Mouse (Mus musculus) erythroid progenitor cell, adult 5-6 weeks (primary cell): ENCODE results near the gene Rgl1. TPM values are rescaled to one million over a fixed set of nuclear protein-coding genes. Genes with fewer than 3 reads are reported as not detected.
"Not testable (repeated sequence)": the region's sequence is repeated elsewhere in the genome, so short reads cannot be mapped to it uniquely, and the experiment has no call there.

Experiments
- ATAC-seq: replicated peaks from 2 replicates; pipeline ENCODE4 v1.8.0; 2016; ENCODE audit warnings: moderate number of reproducible peaks, mild to moderate bottlenecking, moderate TSS enrichment, inconsistent platforms; ENCODE audit not compliant: poor library complexity, low FRiP score, severe bottlenecking
- total RNA-seq, 2 experiments: library from RNA; stranded (forward) in 1 of 2; stranded (reverse) in 1 of 2; fragments of 150-400 nt in 1 of 2; fragments of 186-747, 209-891 nt in 1 of 2; gene quantifications; 2 replicates each; pipeline versions ENCODE4 v1.2.3 to v1.2.4; 2015 to 2017; ENCODE audit warnings: low replicate concordance in 2 of 2

The Rgl1 gene
- total RNA-seq, 2 experiments from 2014 or later: 8.4 to 32.8 TPM

DNA sequence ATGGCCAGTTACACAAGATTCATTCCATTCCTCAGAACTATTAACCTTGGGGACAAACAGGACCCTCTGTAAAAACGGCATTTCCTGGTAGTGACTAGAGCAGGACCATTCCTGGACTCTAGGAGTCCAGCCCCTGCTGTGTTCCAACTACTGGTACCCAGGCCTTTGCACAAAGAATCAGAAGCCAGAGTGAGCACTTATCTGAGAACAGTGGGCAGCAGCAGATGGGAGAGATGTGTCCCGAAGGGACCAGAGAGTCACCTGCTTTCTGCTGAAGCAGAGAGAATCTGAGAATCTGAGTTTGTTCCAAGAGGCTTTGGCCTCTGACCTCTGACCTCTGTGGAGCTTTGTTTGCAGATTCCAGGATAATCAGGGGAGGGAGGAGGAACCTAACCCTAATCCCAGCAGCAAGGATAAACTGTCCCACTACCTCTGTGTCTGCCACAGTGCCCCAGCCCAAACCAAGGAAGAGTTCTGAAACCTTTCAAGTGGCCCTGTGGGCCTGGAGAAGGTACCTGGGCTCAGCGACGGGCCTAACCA, 22.0 kb upstream of the Rgl1 start:
- no peak for ATAC-seq

DNA sequence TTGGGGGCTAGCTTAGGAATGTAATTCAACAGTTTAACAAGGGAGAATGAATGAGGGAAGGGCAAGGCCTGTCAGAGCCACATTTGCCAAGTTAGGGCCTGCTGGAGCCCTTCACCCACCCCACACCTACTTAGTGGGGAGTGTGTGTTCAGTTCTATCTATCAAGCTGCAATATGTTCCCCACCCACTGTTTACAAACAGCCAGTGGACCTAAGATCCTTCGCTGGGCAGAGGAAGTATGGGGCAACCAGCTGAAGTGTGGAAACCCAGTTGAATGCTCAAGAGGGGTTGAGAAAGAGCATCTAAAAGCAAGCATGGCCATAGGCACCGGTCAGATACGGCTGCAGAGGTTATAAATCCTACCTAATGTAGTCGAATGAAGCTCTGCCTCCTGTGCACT, 20.8 kb upstream of the Rgl1 start:
- no peak for ATAC-seq

DNA sequence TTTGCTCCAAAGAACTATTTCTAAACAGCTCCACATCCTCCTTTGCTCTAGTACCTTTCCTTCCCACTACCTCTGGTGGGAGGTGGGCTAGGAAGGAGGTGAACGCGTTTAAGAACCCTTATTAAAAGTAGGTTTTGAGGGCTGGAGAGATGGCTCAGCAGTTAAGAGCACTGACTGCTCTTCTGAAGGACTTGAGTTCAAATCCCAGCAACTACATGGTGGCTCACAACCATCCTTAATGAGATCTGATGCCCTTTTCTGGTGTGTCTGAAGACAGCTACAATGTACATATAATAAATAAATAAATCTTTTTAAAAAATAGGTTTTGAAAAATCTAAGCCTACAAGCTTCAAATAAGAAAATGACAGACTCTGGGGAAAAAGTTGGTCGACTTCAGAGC, 19.3 kb upstream of the Rgl1 start:
- not testable (repeated sequence) for ATAC-seq

DNA sequence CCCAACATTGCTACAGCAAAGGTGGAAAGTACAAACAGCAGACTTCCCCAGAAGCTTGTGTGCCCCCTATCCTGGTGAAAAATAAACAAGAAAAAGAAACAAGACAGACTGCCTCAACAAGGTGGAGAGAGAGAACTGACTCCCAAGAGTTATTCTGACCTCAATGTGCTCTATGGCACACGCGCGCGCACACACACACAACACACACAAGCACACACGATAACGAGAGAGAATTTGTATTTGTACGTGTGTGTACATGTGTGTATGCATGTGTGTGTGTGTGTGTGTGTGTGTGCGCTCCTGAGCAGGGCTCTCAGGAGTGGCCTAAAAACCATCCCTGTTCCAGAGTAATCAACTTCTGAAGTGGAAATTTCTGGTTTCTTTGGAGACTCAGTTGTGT, 18.5 kb upstream of the Rgl1 start:
- no peak for ATAC-seq

DNA sequence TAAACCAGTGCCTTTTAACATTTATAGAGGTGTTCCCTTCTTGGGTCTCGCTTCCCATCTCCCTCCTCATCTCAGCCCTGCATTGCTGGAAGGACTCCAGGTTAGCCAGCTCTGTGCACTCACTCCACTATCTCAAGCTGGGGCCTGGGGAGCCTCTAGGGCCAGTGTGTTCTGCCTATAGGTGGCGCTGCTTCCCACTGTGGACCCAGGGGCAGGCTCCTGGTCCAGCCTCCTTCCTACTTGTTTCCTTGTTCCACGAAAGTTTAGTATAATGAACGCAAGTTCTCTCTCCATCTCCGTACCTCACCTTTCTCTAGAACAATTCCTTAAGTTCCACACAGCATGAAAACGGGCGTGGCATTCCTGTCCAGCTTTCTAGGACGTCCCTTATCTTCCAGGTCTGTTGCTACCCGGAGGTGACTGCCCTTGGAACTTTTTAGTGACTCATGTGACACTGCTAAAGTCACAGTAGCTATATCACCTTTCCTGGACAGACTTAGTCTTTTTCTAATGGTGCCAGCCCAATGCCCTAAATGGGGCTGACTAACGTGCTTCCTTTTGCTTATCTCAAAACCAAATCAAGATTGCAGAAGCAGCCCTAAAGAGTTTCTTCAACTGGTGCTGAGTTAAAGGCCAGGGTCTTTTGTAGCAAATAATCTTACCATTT, 13.1 kb upstream of the Rgl1 start:
- peak; percentile 86 for ATAC-seq

DNA sequence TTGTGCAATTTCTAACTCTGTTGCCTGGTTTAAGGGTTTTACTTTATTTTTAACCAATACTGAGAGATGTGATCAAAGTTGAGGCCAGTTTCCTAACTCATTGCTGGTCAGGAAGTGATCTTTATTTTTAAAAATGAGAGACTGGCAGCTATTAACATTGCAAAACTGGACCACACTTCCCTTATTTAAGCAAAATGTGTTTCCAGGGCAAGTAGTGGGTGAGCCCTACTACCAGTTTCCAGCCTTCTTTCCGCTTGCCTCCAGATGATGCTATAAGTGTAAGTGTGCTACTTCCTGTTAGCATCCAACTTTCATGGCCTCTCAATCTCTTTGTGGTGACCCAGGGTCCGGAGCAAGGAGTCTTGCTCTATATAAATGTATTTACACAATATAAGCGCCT, 8.4 kb upstream of the Rgl1 start:
- ATAC-seq: not testable (repeated sequence)

DNA sequence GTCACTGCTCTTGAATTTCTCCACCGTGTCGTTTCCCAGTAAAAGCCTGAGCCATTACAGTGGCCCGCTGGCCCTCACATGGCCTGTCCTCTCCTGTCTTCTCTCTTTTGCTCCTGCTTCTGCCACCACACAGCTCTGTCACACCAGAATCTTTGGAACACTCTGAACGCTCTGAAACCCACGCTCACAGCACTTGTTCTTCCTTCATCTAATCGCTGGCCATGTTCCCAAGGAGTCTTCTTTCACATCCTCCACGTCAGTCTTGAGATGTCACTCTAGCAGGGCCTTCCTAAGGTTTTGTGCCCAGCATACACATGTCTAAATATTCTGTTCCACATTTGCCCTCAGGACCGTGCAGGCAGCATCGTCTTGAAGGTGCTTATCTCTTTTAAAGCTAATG, 4.9 kb upstream of the Rgl1 start:
- ATAC-seq: no peak

DNA sequence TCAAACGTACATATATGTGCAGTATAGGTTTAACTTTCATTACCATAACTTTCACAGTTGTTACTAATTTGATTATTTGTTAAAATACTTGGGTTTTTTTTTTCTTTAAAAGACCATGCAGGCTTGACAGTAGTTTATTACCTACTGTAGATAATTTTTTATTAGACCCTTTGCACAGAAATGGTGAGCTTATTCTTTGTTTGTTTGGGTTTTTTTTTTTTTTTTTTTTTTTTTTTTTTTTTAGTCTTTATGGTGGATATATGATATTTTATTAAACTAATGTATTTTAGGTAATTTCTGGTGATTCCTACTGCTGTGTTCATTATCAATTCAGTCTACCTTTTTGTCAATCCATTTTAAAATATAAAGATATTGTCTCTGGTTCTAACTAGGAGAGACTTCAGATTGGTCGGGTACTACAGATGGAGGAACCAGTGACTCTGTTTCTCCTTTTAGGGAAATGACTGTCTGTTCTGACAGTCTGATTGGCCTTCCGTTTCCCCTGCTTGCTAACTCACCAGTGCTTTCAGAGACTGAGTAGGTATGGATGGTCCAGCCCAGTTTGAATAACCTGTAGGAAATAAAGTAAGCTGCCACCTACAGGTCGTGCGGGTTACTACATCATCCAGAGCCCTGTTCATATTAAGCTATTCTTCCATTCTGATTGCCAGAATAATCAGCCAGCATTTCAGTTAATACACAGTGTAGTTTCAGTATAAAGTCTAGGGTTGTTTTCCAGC, 1.8 kb upstream of the Rgl1 start:
- peak; percentile 69 for ATAC-seq

DNA sequence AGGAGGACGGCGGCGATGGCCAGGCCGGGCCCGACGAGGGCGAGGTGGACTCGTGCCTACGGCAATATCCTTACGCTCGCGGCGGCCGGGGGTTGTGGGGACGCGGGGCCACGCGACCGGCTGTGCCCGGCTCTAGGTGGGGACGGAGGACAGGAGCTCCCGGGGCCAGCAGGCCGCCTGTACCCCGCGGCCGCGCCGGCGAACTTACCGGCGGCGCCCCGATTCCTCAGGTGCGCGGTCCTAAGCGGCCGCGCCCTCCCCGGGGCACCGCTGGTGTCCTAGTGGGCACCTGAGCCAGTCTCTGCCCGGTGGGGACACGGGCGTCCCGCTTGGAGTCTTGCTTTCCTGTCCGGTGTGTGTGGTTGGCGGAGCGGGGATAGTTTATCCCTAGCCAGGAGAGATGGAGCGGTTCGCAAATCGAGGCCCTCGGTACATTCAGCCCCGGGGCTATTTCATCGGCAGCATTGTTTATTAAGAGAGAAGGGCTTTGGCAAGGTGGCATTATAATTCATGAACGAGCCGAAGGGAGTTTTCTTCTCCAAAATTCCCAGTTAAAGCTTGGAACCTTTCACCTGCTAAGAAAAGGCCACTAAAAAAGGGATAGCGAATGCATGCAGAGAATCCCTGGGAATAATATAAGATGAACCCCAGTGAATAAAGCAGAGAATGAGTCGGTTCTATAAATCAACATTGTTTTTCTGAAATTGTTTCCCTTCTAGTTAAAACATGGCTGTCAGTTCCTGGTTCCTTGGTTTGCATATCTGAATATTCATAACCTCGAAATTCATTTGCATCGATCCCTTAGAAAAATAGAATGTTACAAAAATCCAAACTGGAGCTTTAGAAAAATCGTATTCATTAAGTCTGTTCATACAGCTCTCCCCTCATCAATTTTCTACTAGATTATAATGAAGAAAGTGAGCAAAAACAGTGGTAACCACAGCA, 925 bp upstream of the Rgl1 start:
- peak; percentile 50 for ATAC-seq

DNA sequence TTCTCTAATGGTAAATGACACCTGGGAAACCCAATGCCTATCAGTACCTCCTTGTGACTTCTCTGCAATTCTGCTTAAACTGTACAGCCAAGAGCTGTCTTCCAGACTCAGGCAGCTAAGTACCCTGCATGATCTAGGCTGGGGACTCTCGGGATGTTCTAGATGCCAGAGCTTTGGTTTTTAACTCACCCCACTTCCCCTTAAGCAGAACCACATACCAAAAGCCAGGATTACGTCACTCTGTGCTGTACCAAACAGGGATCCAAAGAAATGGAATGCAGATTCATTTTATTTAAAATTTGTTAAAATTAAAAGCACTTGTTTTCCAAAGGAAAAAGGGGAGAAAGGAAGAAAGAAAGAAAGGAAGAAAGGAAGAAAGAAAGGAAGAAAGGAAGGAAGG, 4.4 kb downstream of the Rgl1 start:
- no peak for ATAC-seq

DNA sequence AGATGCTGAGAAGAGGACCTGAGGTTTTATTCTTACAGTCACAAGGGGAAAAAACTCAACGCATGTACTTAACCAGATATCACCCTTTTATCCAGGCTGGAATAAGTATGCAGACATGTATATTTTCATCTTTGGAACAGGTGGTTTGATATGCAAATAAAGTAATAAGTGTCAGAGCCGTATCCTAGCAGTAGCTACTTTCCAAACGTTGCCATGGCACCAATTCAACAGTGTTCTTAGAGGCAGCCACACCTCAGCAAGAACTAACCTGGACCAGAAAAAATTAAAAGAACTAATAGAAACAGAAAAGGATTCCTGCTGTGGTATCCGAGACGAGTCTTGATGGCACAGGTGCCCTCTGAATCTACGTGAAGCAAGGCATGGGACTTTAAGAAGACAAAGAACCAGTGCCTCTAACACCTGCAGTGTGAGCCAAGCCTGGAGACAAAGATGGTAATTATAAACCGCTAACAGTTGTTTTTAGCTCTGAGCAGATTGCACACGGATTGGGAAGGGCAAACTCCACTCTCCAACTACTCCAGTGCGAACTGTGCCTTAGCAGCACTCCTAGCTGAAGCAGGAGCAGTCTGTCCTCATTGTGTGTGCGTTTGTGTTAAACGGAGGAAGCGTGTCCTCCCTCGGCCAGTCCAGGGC, 15.7 kb downstream of the Rgl1 start, which contains the start of gene Apobec4:
Apobec4 (plus strand) TSS at position 240 of the 654 bp plus-strand sequence.
- no peak for ATAC-seq

DNA sequence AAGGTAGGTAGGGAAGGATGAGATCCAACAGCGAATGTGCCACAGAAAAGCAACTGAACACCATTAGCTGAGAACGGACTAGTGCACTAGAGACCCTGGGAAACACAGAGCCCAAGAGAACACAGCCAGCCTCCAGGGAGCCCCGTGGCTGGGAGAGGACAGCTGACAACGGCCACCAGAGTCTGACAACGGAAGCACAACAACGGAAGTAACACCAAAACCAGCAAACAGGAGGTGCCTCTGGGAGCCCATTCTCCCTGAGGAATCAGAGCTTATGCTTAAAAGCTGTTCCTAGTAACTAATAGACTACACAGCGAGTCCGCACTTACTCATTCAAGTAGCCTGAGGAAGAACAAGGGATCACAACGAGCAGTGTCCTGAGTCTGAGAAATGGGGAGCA, 16.9 kb downstream of the Rgl1 start:
- ATAC-seq: no peak

DNA sequence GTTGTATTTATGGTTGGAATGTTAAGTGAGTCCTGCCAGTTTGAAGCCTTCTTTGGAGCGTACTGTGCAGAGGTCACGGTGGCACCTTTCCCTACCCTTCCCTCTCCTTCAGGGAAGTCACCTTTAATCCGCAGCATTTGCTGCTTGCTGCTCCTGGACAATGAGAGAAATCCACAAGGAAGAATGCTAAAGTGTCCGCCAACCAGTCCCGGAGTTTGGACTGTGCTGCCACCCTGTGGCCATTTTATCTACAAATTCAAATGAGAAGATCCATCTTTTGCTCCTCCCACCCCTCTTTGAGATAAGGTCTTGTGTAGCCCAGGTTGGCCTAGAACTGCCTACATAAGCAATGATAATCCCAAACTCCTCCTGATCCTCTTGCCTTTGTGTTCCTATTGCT, 19.7 kb downstream of the Rgl1 start:
- no peak for ATAC-seq

DNA sequence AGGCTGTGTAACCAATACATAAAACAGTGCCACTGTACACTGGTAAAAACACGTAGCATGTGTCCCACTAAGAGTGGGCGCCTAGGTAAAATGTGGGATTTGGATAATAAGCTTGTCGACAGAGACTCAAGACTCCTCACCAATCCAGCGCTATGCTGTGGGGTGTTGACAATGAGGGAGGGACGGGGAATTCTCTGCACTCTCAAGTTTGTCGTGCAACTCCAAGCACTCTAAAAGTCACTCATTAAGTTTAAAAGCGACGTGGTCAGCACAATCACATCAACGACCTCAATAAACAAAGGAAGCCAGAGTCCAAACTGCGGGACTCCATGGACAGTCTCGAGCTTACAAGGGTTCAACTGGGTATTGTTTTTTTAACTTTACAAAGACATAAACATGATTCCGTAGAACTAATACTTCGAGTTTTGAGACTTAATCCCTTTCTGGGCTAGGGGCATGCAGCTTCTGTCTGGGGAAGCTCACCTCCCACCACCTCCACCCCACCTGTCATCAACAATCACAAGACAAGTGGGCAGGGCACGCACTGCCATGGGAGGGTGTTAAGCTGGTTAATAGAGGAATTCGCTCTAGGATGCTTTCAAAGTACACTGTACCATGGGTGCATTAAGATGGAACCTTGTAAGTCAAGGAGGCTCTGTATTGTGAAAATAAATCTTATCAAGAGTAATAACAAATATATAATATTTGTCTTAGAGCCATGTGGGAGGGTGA, 22.9 kb downstream of the Rgl1 start:
- no peak for ATAC-seq

DNA sequence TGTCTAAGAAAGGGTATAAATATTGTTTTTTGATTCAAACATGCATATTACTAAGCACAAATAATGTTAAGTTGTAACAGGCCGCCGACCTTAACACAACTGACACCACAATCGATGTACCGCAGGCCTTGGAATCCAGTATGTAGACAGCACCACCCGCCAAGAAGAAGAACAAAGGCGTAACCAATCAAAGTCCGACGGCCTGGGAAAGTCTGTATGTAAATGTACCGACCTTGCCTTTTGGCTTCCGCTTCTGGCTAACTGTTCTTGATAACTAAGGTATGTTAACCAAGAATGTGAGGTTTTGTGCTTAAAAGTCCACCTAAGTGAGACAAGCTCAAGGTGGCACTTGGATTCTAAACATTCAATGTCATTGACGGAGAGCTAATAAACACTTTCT, 26.8 kb downstream of the Rgl1 start:
- ATAC-seq: no peak

DNA sequence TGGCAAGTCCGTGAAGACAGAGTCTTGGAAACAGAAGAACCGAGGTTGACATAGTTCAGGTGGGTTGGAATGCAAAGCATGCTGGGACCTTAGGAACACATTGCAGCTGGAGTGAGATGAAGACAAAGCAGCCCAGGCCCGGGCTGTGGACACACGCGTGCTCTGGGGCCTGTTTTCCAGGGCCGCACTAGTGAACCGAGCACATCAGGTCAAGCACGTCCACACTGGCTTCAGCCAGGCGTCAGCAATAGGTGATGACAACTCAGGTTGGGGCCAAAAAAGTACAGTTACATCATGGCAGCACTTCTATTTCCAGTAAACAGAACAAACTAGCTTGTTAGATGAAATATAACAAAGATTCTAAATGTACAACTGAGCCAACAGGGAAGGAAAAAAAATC, 27.4 kb downstream of the Rgl1 start:
- no peak for ATAC-seq

DNA sequence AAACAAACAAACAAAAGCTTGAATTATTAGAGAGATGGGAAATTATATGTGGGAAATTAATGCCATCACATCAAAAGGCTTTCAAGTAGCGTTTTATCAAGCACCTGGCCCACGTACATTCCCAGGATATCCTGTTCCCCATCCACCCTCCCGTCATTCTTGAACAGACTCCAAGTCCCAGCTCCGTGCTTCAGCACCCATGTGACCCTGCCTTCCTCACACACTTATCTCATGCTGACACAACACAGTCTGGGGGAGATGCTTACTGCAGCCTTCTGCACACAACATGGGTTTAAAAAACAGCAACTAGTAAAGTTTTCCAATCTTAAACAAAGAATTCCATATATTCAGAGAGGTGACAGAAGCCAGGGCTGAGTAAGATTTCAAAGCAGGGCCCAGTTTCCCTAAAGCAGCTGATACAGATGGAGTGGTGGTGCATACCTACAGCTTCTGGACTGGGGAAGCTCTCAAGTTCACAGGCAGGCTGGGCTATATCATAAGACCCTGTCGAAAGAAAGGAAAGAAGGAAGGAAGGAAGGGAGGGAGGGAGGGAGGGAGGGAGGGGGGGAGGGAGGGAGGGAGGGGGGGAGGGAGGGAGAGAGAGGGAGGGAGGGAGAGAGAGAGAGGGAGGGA, 38.4 kb downstream of the Rgl1 start:
- no peak for ATAC-seq

DNA sequence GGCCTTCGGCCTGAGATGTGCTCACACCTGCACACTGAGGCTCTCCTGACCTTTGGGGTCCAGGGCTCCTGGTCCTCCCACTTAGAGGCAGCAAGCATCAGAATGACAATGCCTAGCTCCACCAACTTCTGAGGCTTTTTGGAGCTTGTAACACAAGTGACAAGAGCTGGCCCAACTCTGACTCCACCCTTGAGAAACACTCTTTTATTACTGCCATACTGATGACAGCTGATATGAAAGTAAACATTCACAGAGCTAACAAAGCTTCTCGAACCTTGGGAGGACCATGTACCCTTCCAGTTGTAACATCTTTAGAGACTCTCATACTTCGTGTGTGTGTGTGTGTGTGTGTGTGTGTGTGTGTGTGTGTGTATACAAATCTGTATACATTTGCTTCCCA, 40.1 kb downstream of the Rgl1 start:
- ATAC-seq: no peak

DNA sequence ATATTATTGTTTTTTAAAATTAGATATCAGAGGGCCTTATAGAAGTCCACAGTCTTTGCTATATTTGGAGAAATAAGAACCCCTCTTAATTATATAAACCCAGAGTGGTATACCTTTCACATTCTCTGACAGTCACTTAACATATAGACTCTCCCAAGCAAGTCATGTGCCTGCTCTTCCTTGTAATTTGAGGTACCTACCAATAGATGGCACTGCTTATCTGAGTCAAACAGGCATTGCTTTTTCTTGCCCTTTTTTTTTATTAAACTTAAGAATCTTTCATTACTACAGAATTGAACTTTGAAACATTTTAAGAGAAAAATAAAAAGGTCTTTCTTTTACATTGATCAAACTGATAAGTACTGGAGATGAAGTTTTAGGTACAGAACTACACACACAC, 41.9 kb downstream of the Rgl1 start:
- ATAC-seq: 0 out of 2 replicates have a peak, but pooled peaks have one; percentile 63
